Mouse (Mus musculus): ENCODE results near the gene Adamts14. TPM values are rescaled to one million over a fixed set of nuclear protein-coding genes. Genes with fewer than 3 reads are reported as not detected.

Adamts14 gene
- polyA plus RNA-seq, 1 experiment from 2014 or later, result 0.85 TPM

DNA sequence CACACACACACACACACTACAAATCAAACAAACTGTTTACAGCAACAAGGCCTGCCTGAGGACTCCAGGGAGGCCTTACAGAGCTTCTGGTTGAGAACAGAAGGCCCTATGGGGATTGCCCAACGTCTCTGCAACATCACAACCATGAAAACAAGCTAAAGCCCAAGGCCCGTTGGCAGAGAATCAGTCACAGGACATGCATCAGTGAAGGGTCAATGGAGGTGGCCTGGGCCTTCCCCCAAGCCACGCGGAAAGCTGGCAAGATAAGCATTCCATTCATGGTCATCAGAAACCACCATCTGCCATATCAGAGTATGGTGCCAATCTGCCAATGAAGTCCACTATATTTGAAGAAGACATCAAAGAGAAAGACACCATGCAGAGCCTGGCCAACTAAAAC lies 112.6 kb downstream of the Adamts14 start:
- no peaks in the 10 kb centered on the region for H3K4me1 ChIP-seq (replicated peaks)
- ATAC-seq (ENCODE audit: insufficient number of reproducible peaks, insufficient read depth, low FRiP score, low TSS enrichment, low read depth), result no peak
- no peaks in the 10 kb centered on the region for H3K9me3 ChIP-seq
- no peaks in the 10 kb centered on the region for H3K27me3 ChIP-seq
- no peaks in the 10 kb centered on the region for H3K36me3 ChIP-seq
- H3K27ac ChIP-seq, result no peak overlapping the region
- 75% methylated on average over 4 of the region's 4 CpGs for WGBS
- H3K4me3 ChIP-seq (replicated peaks), result no peak overlapping the region
- H3K4me2 ChIP-seq, result no peak overlapping the region
- no peak overlapping the region for H3K9ac ChIP-seq (replicated peaks)

DNA sequence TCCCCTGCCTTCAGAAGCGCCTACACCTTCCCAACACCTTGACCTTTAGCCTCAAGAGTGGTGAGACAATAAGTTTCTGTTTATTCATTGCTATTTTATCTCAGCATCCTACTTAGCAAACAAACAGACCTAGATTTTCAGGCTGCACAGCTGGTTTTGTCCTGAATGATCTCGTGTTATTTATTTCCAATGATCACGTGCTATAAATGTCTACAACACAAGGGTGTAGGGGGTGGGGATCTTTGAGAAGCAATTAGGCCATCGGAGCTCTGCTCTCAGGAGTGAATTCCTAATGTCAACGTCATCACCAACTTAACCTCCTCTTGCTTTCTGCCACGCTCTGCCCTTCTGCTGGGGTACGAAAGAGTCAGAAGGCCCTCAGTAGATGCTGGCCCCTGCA lies 113.1 kb downstream of the Adamts14 start:
- H3K27me3 ChIP-seq, result no peaks in the 10 kb centered on the region
- no peaks in the 10 kb centered on the region for H3K4me1 ChIP-seq (replicated peaks)
- H3K27ac ChIP-seq, result no peak overlapping the region
- ATAC-seq (ENCODE audit: insufficient number of reproducible peaks, insufficient read depth, low FRiP score, low TSS enrichment, low read depth), result no peak
- H3K9me3 ChIP-seq, result no peaks in the 10 kb centered on the region
- no peak overlapping the region for H3K4me3 ChIP-seq (replicated peaks)
- H3K4me2 ChIP-seq, result no peak overlapping the region
- H3K36me3 ChIP-seq, result no peaks in the 10 kb centered on the region
- H3K9ac ChIP-seq (replicated peaks), result no peak overlapping the region
- 80% methylated on average over 7 of the region's 7 CpGs for WGBS

DNA sequence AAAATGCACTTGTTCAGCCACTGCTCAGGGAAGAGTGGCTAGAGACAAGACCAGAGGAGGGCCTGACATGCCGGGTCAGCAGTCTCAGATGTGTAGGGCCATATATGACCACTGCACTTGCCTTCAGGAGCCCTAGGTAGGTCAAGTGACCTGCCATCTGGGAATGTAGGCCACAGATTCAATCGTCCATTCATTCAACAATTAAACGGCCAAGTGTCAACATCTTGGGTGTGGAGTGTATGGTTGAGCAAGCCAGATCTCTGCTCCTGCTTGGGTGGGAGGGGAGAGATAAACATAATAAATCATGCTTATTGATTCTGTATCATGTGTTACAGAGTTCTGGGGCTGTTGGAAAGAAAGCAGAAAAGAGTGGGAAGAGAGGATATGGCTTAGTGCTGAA lies 114.6 kb downstream of the Adamts14 start:
- no peak for ATAC-seq (ENCODE audit: insufficient number of reproducible peaks, insufficient read depth, low FRiP score, low TSS enrichment, low read depth)
- H3K9ac ChIP-seq (replicated peaks), result no peak overlapping the region
- H3K4me2 ChIP-seq, result no peak overlapping the region
- no peak overlapping the region for H3K4me3 ChIP-seq (replicated peaks)
- no peaks in the 10 kb centered on the region for H3K36me3 ChIP-seq
- H3K27me3 ChIP-seq, result no peaks in the 10 kb centered on the region
- H3K27ac ChIP-seq, result no peak overlapping the region
- 77% methylated on average over 3 of the region's 3 CpGs for WGBS
- H3K4me1 ChIP-seq (replicated peaks), result no peaks in the 10 kb centered on the region
- no peaks in the 10 kb centered on the region for H3K9me3 ChIP-seq

DNA sequence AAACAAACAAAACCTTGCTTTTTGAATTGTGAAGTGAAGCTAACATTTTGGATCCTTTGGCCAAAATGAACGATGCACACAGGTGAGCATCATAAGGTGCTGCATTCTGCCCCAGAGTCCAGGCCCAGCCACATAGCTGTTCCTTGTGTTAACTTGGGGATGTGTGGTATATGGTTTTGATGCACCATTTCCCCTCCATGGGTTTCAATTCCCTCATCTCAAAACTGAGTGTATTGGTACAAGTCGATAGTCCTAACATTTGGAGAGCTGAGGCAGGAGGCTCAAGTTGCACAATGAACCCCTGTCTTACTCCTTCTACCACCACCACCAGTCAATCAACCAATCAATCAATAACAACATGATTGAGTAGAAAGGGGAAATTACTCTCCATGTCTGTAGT lies 116.8 kb downstream of the Adamts14 start:
- H3K4me3 ChIP-seq (replicated peaks), result no peak overlapping the region
- no peaks in the 10 kb centered on the region for H3K9me3 ChIP-seq
- H3K9ac ChIP-seq (replicated peaks), result no peak overlapping the region
- no peaks in the 10 kb centered on the region for H3K27me3 ChIP-seq
- no peak for ATAC-seq (ENCODE audit: insufficient number of reproducible peaks, insufficient read depth, low FRiP score, low TSS enrichment, low read depth)
- H3K27ac ChIP-seq, result no peak overlapping the region
- no peak overlapping the region for H3K4me2 ChIP-seq
- 87% methylated on average over 2 of the region's 2 CpGs for WGBS
- no peaks in the 10 kb centered on the region for H3K36me3 ChIP-seq
- H3K4me1 ChIP-seq (replicated peaks), result no peaks in the 10 kb centered on the region

DNA sequence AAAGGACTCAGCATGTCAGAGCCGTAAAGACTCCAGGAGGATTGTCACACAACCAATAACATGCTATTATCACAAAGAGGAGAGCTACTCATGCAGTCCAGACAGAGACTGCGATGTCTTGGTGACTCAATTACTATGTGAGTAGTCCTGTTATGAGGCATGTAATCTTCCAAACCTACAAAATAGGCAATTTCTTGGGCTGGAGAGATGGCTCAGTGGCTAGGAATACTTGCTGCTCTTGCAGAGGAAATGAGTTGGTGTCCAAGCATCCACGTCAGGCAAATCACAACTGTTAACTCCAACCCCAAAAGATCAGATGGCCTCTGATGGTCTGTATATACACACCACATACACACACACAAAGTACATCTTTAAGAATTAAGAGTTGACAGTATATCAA lies 117.6 kb downstream of the Adamts14 start:
- Histone ChIP-seq H3K4me1 (replicated peaks) (0 out of 2 replicates have a peak, but pooled peaks cover 1% of the 10 kb centered on the region), H3K4me3 (replicated peaks) (no peak overlapping the region), H3K27ac (no peak overlapping the region), H3K4me2 (no peak overlapping the region), H3K9me3 (no peaks in the 10 kb centered on the region), H3K27me3 (no peaks in the 10 kb centered on the region), H3K36me3 (no peaks in the 10 kb centered on the region), H3K9ac (replicated peaks) (no peak overlapping the region)
- 85% methylated on average over 3 of the region's 3 CpGs for WGBS
- ATAC-seq (ENCODE audit: insufficient number of reproducible peaks, insufficient read depth, low FRiP score, low TSS enrichment, low read depth), result no peak

DNA sequence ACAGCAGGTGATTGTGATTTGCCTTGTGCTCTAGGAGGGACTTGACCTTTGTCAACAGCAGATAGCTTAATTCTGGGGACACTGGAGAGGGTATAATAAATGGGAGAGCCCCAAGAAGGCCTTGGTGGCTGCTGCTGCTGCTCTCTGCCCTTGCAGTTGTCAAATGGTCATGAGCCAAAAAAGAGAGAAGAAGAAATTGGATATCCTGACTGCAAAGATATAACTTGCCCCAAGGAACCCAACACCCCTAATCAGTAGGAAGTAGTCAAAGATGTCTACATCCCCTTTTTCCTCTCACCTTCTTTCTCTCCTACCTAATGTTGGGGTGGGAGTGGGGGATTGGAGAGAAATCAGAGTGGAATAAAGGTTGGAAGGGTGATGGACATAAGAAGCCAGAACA lies 121.1 kb downstream of the Adamts14 start:
- ATAC-seq (ENCODE audit: insufficient number of reproducible peaks, insufficient read depth, low FRiP score, low TSS enrichment, low read depth), result no peak
- Histone ChIP-seq H3K9me3 (no peaks in the 10 kb centered on the region), H3K36me3 (no peaks in the 10 kb centered on the region), H3K4me1 (replicated peaks) (0 out of 2 replicates have a peak, but pooled peaks cover 8% of the 10 kb centered on the region), H3K27ac (no peak overlapping the region), H3K4me3 (replicated peaks) (no peak overlapping the region), H3K9ac (replicated peaks) (no peak overlapping the region), H3K4me2 (no peak overlapping the region), H3K27me3 (no peaks in the 10 kb centered on the region)

DNA sequence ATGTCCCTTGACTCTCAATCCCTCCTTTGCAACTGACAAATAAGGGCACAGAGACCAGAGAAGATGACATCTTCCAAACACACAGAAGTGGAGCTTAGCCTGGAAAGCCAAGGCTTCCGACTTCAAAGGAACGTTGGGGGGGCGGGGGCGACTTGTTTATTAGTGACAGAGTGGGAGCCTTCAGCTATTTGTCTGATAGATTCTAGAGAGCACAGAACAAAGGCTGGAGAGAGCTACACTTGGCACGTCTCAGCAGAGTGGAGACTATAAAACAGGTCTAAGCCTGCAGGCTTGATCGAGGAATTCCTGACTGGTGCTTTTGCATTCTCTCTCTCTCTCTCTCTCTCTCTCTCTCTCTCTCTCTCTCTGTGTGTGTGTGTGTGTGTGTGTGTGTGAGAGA lies 122.6 kb downstream of the Adamts14 start:
- ATAC-seq (ENCODE audit: insufficient number of reproducible peaks, insufficient read depth, low FRiP score, low TSS enrichment, low read depth), result no peak
- Histone ChIP-seq H3K9ac (replicated peaks) (no peak overlapping the region), H3K4me3 (replicated peaks) (no peak overlapping the region), H3K4me1 (replicated peaks) (peaks cover 9% of the 10 kb centered on the region; the same call in 1 of the 2 replicates), H3K27ac (no peak overlapping the region), H3K9me3 (no peaks in the 10 kb centered on the region), H3K4me2 (no peak overlapping the region), H3K36me3 (no peaks in the 10 kb centered on the region), H3K27me3 (no peaks in the 10 kb centered on the region)
- WGBS, result 13% methylated on average over 6 of the region's 6 CpGs

DNA sequence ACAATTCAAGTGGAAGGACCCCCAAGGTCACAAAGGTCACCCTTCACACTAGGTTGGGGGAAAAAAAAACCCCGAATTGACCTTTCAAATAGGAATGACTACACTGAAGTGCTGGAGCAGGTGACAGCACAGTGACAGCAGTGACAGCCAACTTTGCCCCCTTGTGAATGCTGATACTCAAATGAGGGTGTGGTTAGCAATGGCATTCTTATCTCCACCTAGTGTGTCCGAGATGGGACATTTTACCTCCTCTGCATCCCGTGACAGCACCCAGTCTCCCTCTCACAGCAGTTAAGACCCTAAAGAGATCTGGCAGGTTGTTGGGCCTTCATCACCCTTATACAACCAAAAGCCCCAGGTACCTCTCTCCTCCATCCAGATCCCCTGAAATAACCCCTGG lies 123.8 kb downstream of the Adamts14 start:
- WGBS, result 74% methylated on average over 3 of the region's 3 CpGs
- H3K4me2 ChIP-seq, result no peak overlapping the region
- no peaks in the 10 kb centered on the region for H3K36me3 ChIP-seq
- H3K9ac ChIP-seq (replicated peaks), result no peak overlapping the region
- H3K4me3 ChIP-seq (replicated peaks), result no peak overlapping the region
- no peak overlapping the region for H3K27ac ChIP-seq
- H3K27me3 ChIP-seq, result no peaks in the 10 kb centered on the region
- no peaks in the 10 kb centered on the region for H3K9me3 ChIP-seq
- ATAC-seq (ENCODE audit: insufficient number of reproducible peaks, insufficient read depth, low FRiP score, low TSS enrichment, low read depth), result no peak
- H3K4me1 ChIP-seq (replicated peaks), result peaks cover 16% of the 10 kb centered on the region; the same call in 1 of the 2 replicates

DNA sequence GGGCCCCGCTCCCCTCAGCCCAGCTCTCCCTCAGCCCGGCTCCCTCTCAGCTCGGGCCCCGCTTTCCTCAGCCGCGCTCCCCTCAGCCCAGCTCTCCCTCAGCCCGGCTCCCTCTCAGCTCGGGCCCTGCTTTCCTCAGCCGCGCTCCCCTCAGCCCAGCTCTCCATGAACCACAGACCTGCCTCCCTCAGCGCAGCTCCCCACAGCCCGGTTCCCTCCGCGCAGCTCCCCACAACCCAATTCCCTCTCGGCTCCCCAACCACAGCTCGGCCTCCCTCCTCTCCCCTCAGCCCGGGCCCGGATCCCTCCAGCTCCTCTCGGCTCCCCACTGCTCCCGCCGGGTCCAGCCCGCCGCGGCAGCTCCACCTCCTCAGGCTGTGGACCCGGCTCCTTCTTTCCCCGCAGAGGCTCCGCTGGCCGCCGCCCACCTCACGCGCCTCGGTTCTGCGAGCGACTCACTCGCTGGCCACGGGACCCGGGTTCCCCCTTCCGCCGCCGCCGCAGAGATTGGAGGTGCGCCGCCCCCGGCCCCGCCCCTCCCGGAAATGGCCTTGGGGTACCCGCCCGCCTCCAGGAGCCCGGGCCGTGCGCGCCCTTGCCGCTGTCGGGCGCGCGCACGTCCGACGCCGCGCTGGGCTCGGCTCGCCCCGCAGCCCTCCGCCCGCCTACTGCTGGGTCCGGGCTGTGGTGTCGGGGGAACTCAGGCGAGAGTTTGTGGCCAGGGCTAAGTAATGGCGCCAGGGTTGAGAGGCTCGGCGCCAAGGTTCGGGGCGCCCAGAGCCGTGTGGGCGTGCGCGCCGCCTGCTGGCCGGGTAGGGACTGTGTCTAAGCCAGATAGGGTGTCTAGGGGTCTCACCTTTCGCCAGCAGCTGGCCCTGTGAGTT lies 125.8 kb downstream of the Adamts14 start, which contains the start of gene Sgpl1:
Gene Sgpl1, minus strand, starts transcription at position 547 of the 884 bp plus-strand sequence.
- peak; percentile 81 for ATAC-seq (ENCODE audit: insufficient number of reproducible peaks, insufficient read depth, low FRiP score, low TSS enrichment, low read depth)
- peak within 1 kb of the TSS; percentile 97 for H3K27ac ChIP-seq
- peak within 1 kb of the TSS; percentile 94 for H3K9ac ChIP-seq (replicated peaks)
- H3K27me3 ChIP-seq, result no peaks in the 10 kb centered on the region
- H3K4me2 ChIP-seq, result peak within 1 kb of the TSS; percentile 87
- 1% methylated on average over 82 of the region's 82 CpGs for WGBS
- H3K9me3 ChIP-seq, result no peaks in the 10 kb centered on the region
- peak within 1 kb of the TSS; percentile 86 for H3K4me3 ChIP-seq (replicated peaks)
- H3K36me3 ChIP-seq, result peaks cover 10% of the 10 kb centered on the region; the same call in 1 of the 2 replicates
- H3K4me1 ChIP-seq (replicated peaks), result peaks cover 16% of the 10 kb centered on the region; the same call in 1 of the 2 replicates

Other genes with a start within 250 kb of the Adamts14 start
- 17.1 and 17.5 TPM in 2 replicates for gene Pcbd1, start 184.1 kb downstream of the Adamts14 start, polyA plus RNA-seq (2016; fragmentation: Nextera tagmentation; extraction: Ambion mirVana)
- gene Sgpl1, start 125.7 kb downstream of the Adamts14 start, polyA plus RNA-seq (2016; fragmentation: Nextera tagmentation; extraction: Ambion mirVana), result 92.3 and 101 TPM in 2 replicates
- not detected in 2 replicates for gene Tbata, start 101.5 kb downstream of the Adamts14 start, polyA plus RNA-seq (2016; fragmentation: Nextera tagmentation; extraction: Ambion mirVana)
- not detected in 2 replicates for gene Prf1, start 24.4 kb upstream of the Adamts14 start, polyA plus RNA-seq (2016; fragmentation: Nextera tagmentation; extraction: Ambion mirVana)
- 25.3 and 25.8 TPM in 2 replicates for gene Pald1, start 110.1 kb upstream of the Adamts14 start, polyA plus RNA-seq (2016; fragmentation: Nextera tagmentation; extraction: Ambion mirVana)
- 0.26 TPM in 1 of 2 replicates, not detected in the other for gene Nodal, start 144.5 kb upstream of the Adamts14 start, polyA plus RNA-seq (2016; fragmentation: Nextera tagmentation; extraction: Ambion mirVana)
- 60.2 and 72.2 TPM in 2 replicates for gene Eif4ebp2, start 179.2 kb upstream of the Adamts14 start, polyA plus RNA-seq (2016; fragmentation: Nextera tagmentation; extraction: Ambion mirVana)
- 11.3 and 11.6 TPM in 2 replicates for gene Lrrc20, start 202.4 kb upstream of the Adamts14 start, polyA plus RNA-seq (2016; fragmentation: Nextera tagmentation; extraction: Ambion mirVana)

Data from limb, embryonic 12.5 days (tissue).